Mouse (Mus musculus) midbrain, embryonic 11.5 days (tissue): ENCODE measurements at regions not wholly inside any gene's neighbourhood (a gene's known extent, or its start where the extent isn't known, plus 50 kb on each side); places are given as distances from the start of the nearest gene placed in this dataset.
"Not testable (repeated sequence)": the region's sequence is repeated elsewhere in the genome, so short reads cannot be mapped to it uniquely, and the experiment has no call there.

Experiments used
- ATAC-seq: fragments of 200-750 bp; cut with Nextera tagmentation; 2 replicates; pipeline ENCODE4 v1.8.0; 2017; ENCODE audit warnings: moderate TSS enrichment, moderate library complexity; ENCODE audit not compliant: low FRiP score
- DNase-seq: peaks from one replicate; pipeline ENCODE4 v3.0.0; 2015; ENCODE audit warnings: low spot score; ENCODE audit errors: missing footprints
- H3K27ac ChIP-seq: fragments of 300-500 bp; sonication (generic); 2 replicates; pipeline ENCODE4 v1.5.1; 2014; ENCODE audit warnings: low read depth, low read length
- H3K27me3 ChIP-seq: fragments of 300-500 bp; sonication (generic); 2 replicates; pipeline ENCODE4 v1.6.1; 2014; ENCODE audit warnings: mild to moderate bottlenecking, low read length, moderate library complexity, mixed read lengths; ENCODE audit not compliant: control insufficient read depth, insufficient read depth
- H3K36me3 ChIP-seq: fragments of 300-500 bp; sonication (generic); 2 replicates; pipeline ENCODE4 v1.6.1; 2014; ENCODE audit warnings: mild to moderate bottlenecking, low read length, moderate library complexity, mixed read lengths; ENCODE audit not compliant: control insufficient read depth, insufficient read depth
- H3K4me1 ChIP-seq: fragments of 300-500 bp; sonication (generic); 2 replicates; pipeline ENCODE4 v1.6.1; 2014; ENCODE audit warnings: low read length; ENCODE audit not compliant: control insufficient read depth, insufficient read depth
- H3K4me2 ChIP-seq: fragments of 300-500 bp; sonication (generic); 2 replicates; pipeline ENCODE4 v1.6.1; 2014; ENCODE audit warnings: mild to moderate bottlenecking, moderate library complexity
- H3K4me3 ChIP-seq: fragments of 300-500 bp; sonication (generic); 2 replicates; pipeline ENCODE4 v1.5.1; 2014; ENCODE audit warnings: low read depth, low read length
- H3K9ac ChIP-seq: fragments of 300-500 bp; sonication (generic); 2 replicates; pipeline ENCODE4 v1.6.1; 2014; ENCODE audit warnings: low read length
- H3K9me3 ChIP-seq: fragments of 300-500 bp; sonication (generic); 2 replicates; pipeline ENCODE4 v1.6.1; 2016; ENCODE audit warnings: low read length; ENCODE audit not compliant: control insufficient read depth
- WGBS: fragments of 180-500 bp; shearing (Covaris S2); extraction: QIAGEN DNeasy Blood & Tissue Kit; methylation state at CpG from one replicate; pipeline ENCODE4 v1.1.7; 2014; 5-methylcytosine and 5-hydroxymethylcytosine counted together

- Histone ChIP-seq H3K36me3 (no peaks in the 10 kb centered on the region), H3K27me3 (no peaks in the 10 kb centered on the region), H3K4me2 (no peak overlapping the region), H3K9ac (no peak overlapping the region), H3K4me3 (no peak overlapping the region), H3K9me3 (no peaks in the 10 kb centered on the region), H3K4me1 (no peaks in the 10 kb centered on the region), H3K27ac (no peak overlapping the region)
- ATAC-seq (no peak), DNase-seq (no peak)
- WGBS: 84% methylated on average over 3 of the region's 3 CpGs
Measured at GRCm38 (mm10) chr13:5920422-5920821, 59.1 kb downstream of the Klf6 start.

DNA sequence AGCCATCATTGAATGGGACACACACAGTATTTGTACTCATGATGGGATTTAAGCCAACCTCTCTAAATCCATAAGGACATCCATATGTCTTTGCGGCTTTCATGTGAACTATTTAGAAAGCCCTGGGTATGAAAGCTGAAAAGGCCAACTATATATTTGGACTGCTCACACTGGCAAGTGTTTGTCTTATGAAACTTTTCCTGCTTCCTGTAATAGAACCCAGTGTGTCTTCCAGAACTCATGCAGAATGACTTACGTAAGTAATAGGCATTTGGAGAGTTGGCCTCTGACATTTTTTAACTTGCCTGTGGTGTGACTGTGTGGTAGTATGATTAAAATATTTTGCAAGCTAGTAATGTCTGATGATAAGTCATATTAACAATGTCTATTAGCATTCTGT, 70.2 kb downstream of the Klf6 start:
- Histone ChIP-seq H3K4me1 (no peaks in the 10 kb centered on the region), H3K27me3 (no peaks in the 10 kb centered on the region), H3K4me2 (no peak overlapping the region), H3K27ac (no peak overlapping the region), H3K9me3 (no peaks in the 10 kb centered on the region), H3K4me3 (no peak overlapping the region), H3K36me3 (no peaks in the 10 kb centered on the region), H3K9ac (no peak overlapping the region)
- ATAC-seq (no peak), DNase-seq (no peak)
- 86% methylated on average over 2 of the region's 2 CpGs for WGBS

- H3K27ac ChIP-seq: no peak overlapping the region
- WGBS: 82% methylated on average over 2 of the region's 2 CpGs
Measured at GRCm38 (mm10) chr13:5937436-5937835, 76.2 kb downstream of the Klf6 start.

DNA sequence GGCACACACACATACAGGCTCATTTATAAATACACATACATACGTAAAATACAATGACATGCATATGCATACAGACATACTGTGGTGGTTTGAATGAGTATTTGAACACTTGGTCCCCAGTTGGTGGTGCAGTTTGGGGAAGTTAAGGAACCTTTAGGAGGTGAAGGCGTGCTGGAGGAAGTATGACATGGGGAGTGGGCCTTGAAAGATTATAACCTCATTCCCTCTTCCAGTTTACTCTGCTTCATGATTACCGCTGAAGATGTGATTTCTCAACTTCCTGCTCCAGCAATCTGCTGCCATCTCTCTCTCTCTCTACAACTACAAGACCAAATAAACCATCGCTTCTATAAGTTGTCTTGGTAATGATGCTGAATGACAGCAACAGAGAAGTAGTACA, 76.7 kb downstream of the Klf6 start:
- no peaks in the 10 kb centered on the region for H3K4me1 ChIP-seq
- H3K27ac ChIP-seq: no peak overlapping the region
- 89% methylated on average over 4 of the region's 4 CpGs for WGBS
- no peaks in the 10 kb centered on the region for H3K36me3 ChIP-seq
- ATAC-seq (no peak), DNase-seq (no peak)
- H3K4me2 ChIP-seq: no peak overlapping the region
- H3K9ac ChIP-seq: no peak overlapping the region
- no peak overlapping the region for H3K4me3 ChIP-seq
- no peaks in the 10 kb centered on the region for H3K27me3 ChIP-seq
- no peaks in the 10 kb centered on the region for H3K9me3 ChIP-seq

More at GRCm38 (mm10) chr13:5937436-5937835, 76.2 kb downstream of the Klf6 start:
- Histone ChIP-seq H3K36me3 (no peaks in the 10 kb centered on the region), H3K9ac (no peak overlapping the region), H3K4me1 (no peaks in the 10 kb centered on the region), H3K27me3 (no peaks in the 10 kb centered on the region), H3K4me3 (no peak overlapping the region), H3K4me2 (no peak overlapping the region), H3K9me3 (no peaks in the 10 kb centered on the region)
- no peak for ATAC-seq
- DNase-seq: no peak

GRCm38 (mm10) chr13:5939368-5939767, 78.1 kb downstream of the Klf6 start:
- ATAC-seq: no peak
- 93% methylated on average over 3 of the region's 3 CpGs for WGBS
- no peak overlapping the region for H3K4me3 ChIP-seq

DNA sequence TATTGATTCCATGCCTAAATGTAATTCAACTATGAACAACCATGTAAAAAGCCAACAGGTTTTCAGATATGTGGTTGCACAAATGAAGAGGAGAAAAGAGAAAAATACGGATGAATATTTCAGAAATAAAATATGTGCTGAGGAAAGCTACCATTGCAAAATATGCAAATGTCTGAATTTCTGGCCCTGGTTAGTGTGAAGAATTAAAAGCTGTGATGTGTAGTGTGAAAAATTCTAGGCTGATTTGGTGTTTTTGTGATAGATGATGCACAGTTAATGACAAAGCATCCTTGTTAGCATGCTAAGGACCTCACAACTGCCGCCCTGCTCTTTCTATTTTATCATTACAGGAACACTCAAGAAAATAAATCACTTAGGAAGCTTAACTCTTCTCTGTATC, 91.6 kb downstream of the Klf6 start:
- no peaks in the 10 kb centered on the region for H3K4me1 ChIP-seq
- no peak overlapping the region for H3K4me2 ChIP-seq
- no peak for DNase-seq
- no peak for ATAC-seq
- H3K36me3 ChIP-seq: no peaks in the 10 kb centered on the region
- 82% methylated on average over 2 of the region's 2 CpGs for WGBS
- no peaks in the 10 kb centered on the region for H3K9me3 ChIP-seq
- no peaks in the 10 kb centered on the region for H3K27me3 ChIP-seq
- H3K27ac ChIP-seq: no peak overlapping the region
- no peak overlapping the region for H3K4me3 ChIP-seq
- no peak overlapping the region for H3K9ac ChIP-seq

More at GRCm38 (mm10) chr13:5939368-5939767, 78.1 kb downstream of the Klf6 start:
- Histone ChIP-seq H3K4me2 (no peak overlapping the region), H3K27me3 (no peaks in the 10 kb centered on the region), H3K27ac (no peak overlapping the region), H3K4me1 (no peaks in the 10 kb centered on the region), H3K9ac (no peak overlapping the region), H3K36me3 (no peaks in the 10 kb centered on the region), H3K9me3 (no peaks in the 10 kb centered on the region)
- DNase-seq: no peak

DNA sequence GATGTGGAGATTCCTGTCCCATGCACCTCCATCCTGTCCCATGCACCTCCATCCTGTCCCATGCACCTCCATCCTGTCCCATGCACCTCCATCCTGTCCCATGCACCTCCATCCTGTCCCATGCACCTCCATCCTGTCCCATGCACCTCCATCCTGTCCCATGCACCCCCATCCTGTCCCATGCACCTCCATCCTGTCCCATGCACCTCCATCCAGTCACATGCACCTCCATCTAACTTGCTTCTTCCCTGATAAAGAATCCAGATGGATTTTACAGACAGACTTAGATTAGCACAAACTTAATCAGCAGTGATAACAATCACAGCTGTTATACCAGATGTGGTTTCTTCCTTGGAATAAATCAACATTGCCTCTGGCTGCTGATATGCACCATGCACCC, 93.8 kb downstream of the Klf6 start:
- H3K4me2 ChIP-seq, ATAC-seq, DNase-seq, H3K27me3 ChIP-seq, H3K4me1 ChIP-seq, H3K9ac ChIP-seq, H3K9me3 ChIP-seq, H3K36me3 ChIP-seq, H3K4me3 ChIP-seq, H3K27ac ChIP-seq: not testable (repeated sequence)

DNA sequence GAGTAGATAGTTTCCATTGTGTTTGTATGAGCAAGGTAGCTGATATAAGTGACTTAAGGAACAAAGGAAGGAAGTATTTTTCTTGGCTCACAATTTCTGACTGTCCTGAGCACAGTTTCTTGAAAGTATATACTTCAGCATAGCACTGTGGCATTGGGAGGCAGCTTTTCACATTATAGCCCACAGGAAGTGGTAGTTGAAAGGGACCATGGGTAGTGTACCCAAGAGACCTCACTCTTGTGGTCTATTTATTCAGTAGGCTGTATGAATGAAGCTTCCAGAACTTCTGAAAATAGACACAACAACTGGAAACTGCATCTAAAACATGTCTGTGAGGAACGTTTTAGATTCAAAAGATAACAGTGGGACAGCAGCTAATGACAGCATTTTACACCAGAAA, 94.9 kb downstream of the Klf6 start:
- DNase-seq (no peak), ATAC-seq (no peak)
- no peaks in the 10 kb centered on the region for H3K36me3 ChIP-seq
- WGBS: 63% methylated on average over 1 of the region's 1 CpGs
- no peaks in the 10 kb centered on the region for H3K4me1 ChIP-seq
- H3K4me2 ChIP-seq: no peak overlapping the region
- no peak overlapping the region for H3K4me3 ChIP-seq
- no peak overlapping the region for H3K9ac ChIP-seq
- H3K9me3 ChIP-seq: no peaks in the 10 kb centered on the region
- no peaks in the 10 kb centered on the region for H3K27me3 ChIP-seq
- H3K27ac ChIP-seq: no peak overlapping the region

- H3K4me3 ChIP-seq: no peak overlapping the region
- H3K9ac ChIP-seq: no peak overlapping the region
- no peaks in the 10 kb centered on the region for H3K4me1 ChIP-seq
- DNase-seq (no peak), ATAC-seq (no peak)
- no peak overlapping the region for H3K27ac ChIP-seq
- whole genome bisulfite sequencing: 95% methylated on average over 1 of the region's 1 CpGs
- no peak overlapping the region for H3K4me2 ChIP-seq
- no peaks in the 10 kb centered on the region for H3K9me3 ChIP-seq
- no peaks in the 10 kb centered on the region for H3K36me3 ChIP-seq
- no peaks in the 10 kb centered on the region for H3K27me3 ChIP-seq
Measured at GRCm38 (mm10) chr13:5962947-5963346, 101.7 kb downstream of the Klf6 start.

- no peak overlapping the region for H3K4me2 ChIP-seq
- no peak overlapping the region for H3K4me3 ChIP-seq
- H3K9ac ChIP-seq: no peak overlapping the region
- no peaks in the 10 kb centered on the region for H3K36me3 ChIP-seq
- no peaks in the 10 kb centered on the region for H3K9me3 ChIP-seq
- no peak for DNase-seq
- 89% methylated on average over 1 of the region's 1 CpGs for WGBS
- H3K27ac ChIP-seq: no peak overlapping the region
- H3K4me1 ChIP-seq: no peaks in the 10 kb centered on the region
- ATAC-seq: no peak
- no peaks in the 10 kb centered on the region for H3K27me3 ChIP-seq
Measured at GRCm38 (mm10) chr13:5964626-5965025, 103.3 kb downstream of the Klf6 start.
